ENCODE assay signal across 1 mouse cellular context in genomic region chr16:57231089-57231936, GRCm38 (mm10).
TF ChIP-seq lines count a peak whose summit lies in the region.

TSS of gene Tbc1d23 (minus strand) at chr16:57231504.

TF ChIP-seq in MEL, 35 proteins besides CTCF, POLR2A, EP300 and RAD21 (continued from another document):
- TF ChIP-seq USF2 (IDR thresholded peaks at IDR 0.05; ENCODE audit: borderline replicate concordance in 1 of 2, insufficient read depth in 1 of 2, low read depth in 1 of 2, low read length in 2 of 2) (no peak), ELF1 (IDR thresholded peaks at IDR 0.05; ENCODE audit: low read depth, low read length) (peak; percentile 89), MYC (IDR thresholded peaks at IDR 0.05; ENCODE audit: low read depth, low read length) (peak; percentile 76), NELFE (IDR thresholded peaks at IDR 0.05; ENCODE audit: low read depth, low read length) (peak; percentile 72), MXI1 (IDR thresholded peaks at IDR 0.05; ENCODE audit: low read depth, low read length) (peak; percentile 84), CHD2 (IDR thresholded peaks at IDR 0.05; ENCODE audit: low read length) (no peak), UBTF (IDR thresholded peaks at IDR 0.05; ENCODE audit: borderline replicate concordance, insufficient read depth, low read depth, low read length) (no peak)
